Mouse (Mus musculus) cerebellum, adult 2 months (tissue): ENCODE data around the gene Heatr5b.

Experiments used
- CTCF ChIP-seq: fragments of 200-500 bp; IDR thresholded peaks from 2 replicates; pipeline ENCODE4 v1.5.1; 2011; ENCODE audit warnings: low read depth, mild to moderate bottlenecking, control low read depth, low read length, moderate library complexity, borderline replicate concordance; ENCODE audit not compliant: insufficient read depth
- POLR2A ChIP-seq: fragments of 200-500 bp; IDR thresholded peaks from 2 replicates; pipeline ENCODE4 v1.6.1; 2011; ENCODE audit warnings: low read length, control low read depth, borderline replicate concordance; ENCODE audit not compliant: insufficient read depth

DNA sequence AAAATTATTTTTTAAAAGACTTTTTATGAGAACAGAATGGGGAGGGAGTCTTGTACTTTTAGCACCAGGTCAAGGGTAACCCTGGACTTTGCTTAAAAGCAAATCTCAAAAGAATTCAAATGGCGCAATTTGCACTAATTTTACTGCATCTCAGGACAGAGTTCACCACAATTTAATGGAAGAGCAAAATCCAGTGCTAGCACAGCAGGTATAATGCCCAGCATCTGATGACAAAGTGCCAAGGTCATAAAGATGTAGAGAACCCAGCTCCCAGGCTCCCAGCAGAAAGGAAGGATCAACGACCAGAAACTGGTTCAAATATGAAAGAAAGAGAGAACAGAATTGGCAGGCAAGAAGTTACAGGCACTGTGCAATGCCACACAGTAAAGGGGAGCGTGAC is 43.0 kb downstream of the Heatr5b start:
- TF ChIP-seq POLR2A: no peak
- no peak for TF ChIP-seq CTCF
